In genomic region chr1:79671543-79672337, GRCm38 (mm10) we compare ENCODE assay signal across 8 mouse cellular contexts. TPM values are rescaled to one million over a fixed set of nuclear protein-coding genes. Genes with fewer than 3 reads are reported as not detected.
DNase-seq lines count a peak whose midpoint lies in the region; ATAC-seq and TF ChIP-seq lines count a peak whose summit lies in the region.

Ap1s3 (minus strand) TSS chr1:79671972.

- peak within 1 kb of the TSS; percentile 77 for H3K4me3 ChIP-seq in ES-Bruce4 (ENCODE audit: low read depth, low read length)
- peak within 1 kb of the TSS; percentile 61 for H3K4me3 ChIP-seq in hindbrain, embryonic 12.5 days
- peak within 1 kb of the TSS; percentile 57 for H3K4me3 ChIP-seq in macrophage (ENCODE audit: inconsistent target)

- peak within 1 kb of the TSS; percentile 41 for H3K9ac ChIP-seq in ES-Bruce4 (ENCODE audit: low read depth, poor library complexity, severe bottlenecking)
- H3K9ac ChIP-seq in hindbrain, embryonic 12.5 days = peak within 1 kb of the TSS; percentile 58

- H3K79me2 ChIP-seq in macrophage (ENCODE audit: inconsistent target) = no peaks in the 10 kb centered on the region; the same call in 1 of the 2 replicates

- no peak for TF ChIP-seq CTCF in ES-Bruce4 (IDR thresholded peaks at IDR 0.05; ENCODE audit: low read depth, low read length)
- TF ChIP-seq CTCF in brain, embryonic 14.5 days (IDR thresholded peaks at IDR 0.05; ENCODE audit: borderline replicate concordance, extremely low read depth, insufficient read depth, insufficient read length) = no peak

- TF ChIP-seq EP300 in ES-Bruce4 (IDR thresholded peaks at IDR 0.05; ENCODE audit: insufficient read depth, low read depth, low read length) = peak; percentile 28; the same call in 1 of the 2 replicates

- peak; percentile 53 for TF ChIP-seq POLR2A in ES-Bruce4 (IDR thresholded peaks at IDR 0.05; ENCODE audit: insufficient read depth, low read length)
- TF ChIP-seq POLR2A in brain, embryonic 14.5 days (IDR thresholded peaks at IDR 0.05; ENCODE audit: borderline replicate concordance, extremely low read depth, insufficient read depth, insufficient read length, poor library complexity, severe bottlenecking) = no peak

- under 1% methylated on average over 51 of the region's 51 CpGs for WGBS in hindbrain, embryonic 12.5 days
- under 1% methylated on average over 50 of the region's 51 CpGs for WGBS in macrophage (ENCODE audit: missing documents)

- H3K27me3 ChIP-seq in ES-Bruce4 (ENCODE audit: control insufficient read depth, insufficient read depth, low read length, poor library complexity, severe bottlenecking) = no peaks in the 10 kb centered on the region
- peaks cover 38% of the 10 kb centered on the region for H3K27me3 ChIP-seq in hindbrain, embryonic 12.5 days

- H3K4me1 ChIP-seq in ES-Bruce4 (ENCODE audit: control insufficient read depth, insufficient read depth, low read length) = peaks cover 5% of the 10 kb centered on the region
- peaks cover 17% of the 10 kb centered on the region for H3K4me1 ChIP-seq in hindbrain, embryonic 12.5 days

- H3K4me2 ChIP-seq in hindbrain, embryonic 12.5 days (replicated peaks) = peak within 1 kb of the TSS; percentile 99

- no peaks in the 10 kb centered on the region for H3K9me3 ChIP-seq in ES-Bruce4 (replicated peaks; ENCODE audit: control insufficient read depth, insufficient read depth, low read length, poor library complexity, severe bottlenecking)
- H3K9me3 ChIP-seq in hindbrain, embryonic 12.5 days (replicated peaks) = no peaks in the 10 kb centered on the region

- peak; percentile 89 for ATAC-seq in erythroblast, adult 5-6 weeks (replicated peaks; ENCODE audit: low FRiP score, poor library complexity, severe bottlenecking)
- peak; percentile 85 for ATAC-seq in hindbrain, embryonic 12.5 days (ENCODE audit: low FRiP score)

- H3K36me3 ChIP-seq in ES-Bruce4 (ENCODE audit: control insufficient read depth, insufficient read depth, low read length, poor library complexity, severe bottlenecking) (no peaks in the 10 kb centered on the region), macrophage (ENCODE audit: inconsistent target) (no peaks in the 10 kb centered on the region)
- no peaks in the 10 kb centered on the region for H3K36me3 ChIP-seq in hindbrain, embryonic 12.5 days

- DNase-seq in brain, embryonic 14.5 days (ENCODE audit: low read depth) = peak; percentile 38
- peak; percentile 24 for DNase-seq in left cerebral cortex, adult 11 months (ENCODE audit: low spot score)
- DNase-seq in retina, postnatal 1 day = peak; percentile 66
- peak; percentile 90 for DNase-seq in thymus, postnatal 4 days

- H3K27ac ChIP-seq in ES-Bruce4 (ENCODE audit: insufficient read depth, low read length) (peak within 1 kb of the TSS; percentile 58; the same call in 1 of the 2 replicates), macrophage (no peak within 1 kb of the TSS)
- no peak within 1 kb of the TSS for H3K27ac ChIP-seq in hindbrain, embryonic 12.5 days

RNA-seq across cellular contexts. Expression of gene Ap1s3, which starts in this region (rescaled TPM):
- polyA plus RNA-seq in ES-Bruce4 (2011; ENCODE audit: insufficient read depth, insufficient read length, low read depth, missing spikeins) = 26.8 and 32.6 TPM in 2 replicates
- polyA plus RNA-seq in brain, embryonic 14.5 days (2012; rRNA removed) = 1.4 and 1.8 TPM in 2 replicates
- total RNA-seq in erythroblast, adult 5-6 weeks (2015; ENCODE audit: low replicate concordance) = 0.58 and 3.1 TPM in 2 replicates
- total RNA-seq in erythroblast, adult 5-6 weeks (2017; ENCODE audit: low replicate concordance) = 2.8 and 4.2 TPM in 2 replicates
- polyA plus RNA-seq in hindbrain, embryonic 12.5 days (2016; fragmentation: Nextera tagmentation; extraction: Ambion mirVana) = 0.20 and 0.48 TPM in 2 replicates
- total RNA-seq in macrophage (2018; cell fraction: chromatin; rRNA removed) = 1 to 10 TPM in 3 of 26 experiments, under 1 TPM in 12, not detected in 11; 0.23 to 1.9 (median 0.66) TPM
- 1 to 10 TPM in 13 of 26 experiments, under 1 TPM in 13; 0.42 to 2.6 (median 1.2) TPM for total RNA-seq in macrophage (2018; cell fraction: cytosol; rRNA removed)
- 1 to 10 TPM in 12 of 26 experiments, under 1 TPM in 14; 0.25 to 2.3 (median 0.81) TPM for total RNA-seq in macrophage (2018; cell fraction: nucleus; rRNA removed)
- polyA plus RNA-seq in macrophage (2018) = 1.1 to 2.0 TPM (median 1.3 TPM) in 3 replicates

Comparison
In these comparisons a context has a peak if more than half of its experiments do, and no peak if none do; other contexts are left out.
1. Peak in ATAC-seq, H3K4me3 ChIP-seq, H3K9ac ChIP-seq and H3K4me2 ChIP-seq in hindbrain, embryonic 12.5 days; RNA of the gene not detected or under 1 TPM.
2. DNase-seq: peak in every context shown above with its lines; median percentile 90 in thymus, postnatal 4 days; 66 in retina, postnatal 1 day; 38 in brain, embryonic 14.5 days; 24 in left cerebral cortex, adult 11 months.